Mouse (Mus musculus) adrenal gland, adult 8-10 months (tissue): ENCODE measurements around the gene Trp53i11. TPM values are rescaled to one million over a fixed set of nuclear protein-coding genes. Genes with fewer than 3 reads are reported as not detected.

ENCODE experiments used
- DNase-seq: peaks from one replicate; pipeline ENCODE4 v3.0.0; 2022
- total RNA-seq, 4 experiments: library from RNA; stranded (reverse); gene quantifications; 2 replicates each; pipeline ENCODE4 v1.2.4; 2022

Trp53i11 gene
- 100 to 1,000 TPM in 2 of 4 experiments, 10 to 100 TPM in 2; 87.6 to 148 (median 97.6) TPM for total RNA-seq

DNA sequence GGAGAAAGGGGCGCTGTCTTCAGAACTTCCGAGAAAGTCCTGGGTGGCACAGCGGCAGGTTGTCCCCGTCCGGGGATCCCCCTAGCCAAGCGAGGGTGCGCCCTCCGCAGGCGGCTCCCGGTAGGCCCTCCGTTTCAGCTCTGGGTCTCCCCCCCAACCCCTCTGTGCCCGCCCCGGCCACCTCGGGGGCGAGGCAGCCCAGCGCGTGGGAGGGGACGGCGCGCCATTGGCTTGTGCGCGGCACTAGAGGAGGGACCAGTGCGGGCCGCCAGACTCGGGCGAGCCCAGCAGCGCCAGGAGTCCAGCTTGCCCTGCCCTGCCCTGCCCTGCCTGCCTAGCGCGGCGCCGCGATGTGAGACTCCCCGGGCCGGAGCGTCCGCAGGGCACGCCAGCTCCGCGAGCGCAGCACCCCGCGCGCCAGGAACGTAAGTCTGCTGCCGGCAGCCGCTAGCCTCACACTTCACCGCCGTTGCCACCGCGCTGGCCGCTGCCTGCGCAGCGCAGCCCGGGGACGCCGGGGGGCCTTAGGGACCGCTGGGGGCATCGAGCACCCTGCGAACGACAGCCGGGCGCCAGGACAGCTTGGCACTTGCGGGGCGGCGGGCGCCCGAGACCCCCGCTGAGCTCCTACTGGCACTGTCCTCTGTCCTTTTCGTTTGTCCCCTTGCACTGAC, at the start of gene Trp53i11:
Trp53i11 (plus strand) TSS at position 226 of the 674 bp plus-strand sequence.
- DNase-seq, result peak; percentile 95

DNA sequence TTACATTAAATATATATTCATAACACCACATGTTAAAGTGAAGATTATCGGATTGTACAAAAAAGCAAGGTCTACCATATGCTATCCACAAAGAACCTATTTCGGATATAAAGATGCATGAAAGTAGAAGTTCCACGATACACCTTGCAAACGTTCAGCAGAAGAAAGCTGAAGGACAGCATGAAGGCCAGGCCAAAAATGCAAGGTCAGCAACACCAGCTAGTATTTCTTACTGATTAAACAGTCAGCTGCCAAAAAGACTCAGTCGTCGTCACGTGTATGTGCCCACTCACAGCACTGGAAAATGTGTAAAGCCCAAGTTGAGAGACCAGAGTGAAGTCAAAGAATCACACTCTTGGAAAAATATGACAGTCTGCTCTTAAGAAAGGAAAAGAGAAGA, 47.9 kb upstream of the Trp53i11 start:
- DNase-seq, result no peak

DNA sequence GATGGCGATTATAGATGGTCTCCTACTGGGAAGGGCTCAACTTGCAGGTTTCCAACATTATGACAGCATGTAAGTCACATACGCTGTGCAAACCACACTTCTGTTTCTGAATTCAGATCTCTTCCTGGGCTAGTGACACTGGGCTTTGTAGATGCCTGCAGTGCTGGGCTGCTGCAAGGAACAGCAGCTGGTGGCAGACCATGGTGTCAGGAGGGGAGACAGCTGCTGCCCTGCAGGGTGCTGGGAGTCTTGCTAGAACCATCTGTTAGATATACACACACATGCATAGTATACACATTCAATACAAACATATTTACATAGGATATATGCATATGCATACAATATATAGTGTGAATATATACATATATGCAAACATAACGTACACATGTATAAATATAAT, 46.0 kb upstream of the Trp53i11 start:
- DNase-seq, result no peak

- peak; percentile 72 for DNase-seq
These were observed 44.7 kb upstream of the Trp53i11 start for GRCm38 (mm10) chr2:93142616-93143015.

DNA sequence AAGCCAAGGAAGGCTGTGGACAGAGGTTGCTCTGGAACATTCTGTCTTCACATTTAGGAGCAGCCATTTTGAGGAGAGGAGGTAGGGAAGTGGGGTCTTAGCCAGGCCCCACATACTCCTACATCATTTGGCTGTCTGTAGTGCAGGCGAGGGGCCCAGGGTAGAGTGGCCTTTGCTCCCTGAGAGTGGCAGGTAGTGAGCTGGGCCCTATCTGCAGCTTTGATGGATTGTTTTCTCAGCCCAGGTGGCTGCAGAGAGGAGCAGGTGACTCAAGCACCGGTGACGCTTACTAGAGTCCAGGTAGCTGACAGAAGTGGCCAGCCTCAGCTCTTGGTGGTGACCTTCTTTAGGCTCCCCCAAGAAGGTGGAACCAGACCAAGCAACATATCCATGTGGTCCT, 43.2 kb upstream of the Trp53i11 start:
- no peak for DNase-seq

DNA sequence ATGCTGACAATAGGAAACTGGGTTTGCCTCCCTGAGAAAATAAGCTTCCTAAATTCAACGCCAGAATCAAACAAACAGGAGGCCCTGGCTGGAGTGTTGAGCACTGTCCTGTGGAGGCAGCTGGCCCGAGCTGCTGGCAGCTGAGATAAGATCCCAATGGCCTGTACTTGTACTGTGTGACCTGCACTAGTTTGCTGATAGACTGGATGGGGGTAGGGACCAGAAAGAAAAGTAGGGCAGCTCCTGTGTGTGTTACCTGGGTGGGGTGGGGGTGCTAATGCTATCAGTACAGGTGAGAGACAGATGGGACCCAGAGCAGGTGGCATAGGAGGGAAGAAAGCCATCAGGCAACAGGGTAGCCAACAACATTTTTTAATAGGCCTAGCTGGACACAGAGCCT, 37.3 kb upstream of the Trp53i11 start:
- no peak for DNase-seq

DNA sequence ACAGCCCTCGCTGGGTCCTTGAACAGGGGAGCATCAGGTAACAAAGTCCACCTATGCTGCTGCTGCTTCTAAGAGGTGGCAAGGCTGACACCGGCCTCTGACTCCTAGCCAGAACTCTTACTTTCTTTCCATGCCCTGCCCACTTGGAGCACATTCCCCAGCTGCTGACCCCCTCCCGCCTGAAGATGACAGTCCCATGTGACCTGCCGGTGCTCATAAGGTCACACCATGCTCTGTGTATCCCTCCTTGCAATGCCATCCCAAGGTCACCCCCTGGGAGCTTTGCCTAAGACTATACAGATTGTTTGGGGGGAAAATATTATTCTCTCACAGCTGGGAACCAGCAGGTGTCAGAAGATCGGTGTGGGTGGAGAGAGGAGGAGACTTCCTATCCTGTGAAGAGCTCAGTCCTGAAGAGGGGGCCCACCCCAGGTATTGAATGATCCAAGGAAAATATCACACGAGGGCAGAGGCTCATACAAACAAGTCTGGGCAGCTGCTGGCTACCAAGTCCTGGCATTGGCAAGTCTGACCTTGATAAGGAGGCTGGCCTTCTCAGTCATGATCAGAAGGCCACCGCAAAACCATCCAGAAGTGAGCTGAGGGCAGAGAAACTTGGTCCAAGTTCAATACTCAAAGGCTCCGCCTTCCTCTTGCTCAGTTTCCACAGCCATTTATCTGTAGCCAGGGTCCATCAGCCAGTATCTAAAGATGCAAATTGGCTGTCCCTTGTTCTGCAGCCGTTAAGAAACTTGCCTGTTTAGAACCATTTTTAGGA, 36.5 kb upstream of the Trp53i11 start:
- DNase-seq, result peak; percentile 36

DNA sequence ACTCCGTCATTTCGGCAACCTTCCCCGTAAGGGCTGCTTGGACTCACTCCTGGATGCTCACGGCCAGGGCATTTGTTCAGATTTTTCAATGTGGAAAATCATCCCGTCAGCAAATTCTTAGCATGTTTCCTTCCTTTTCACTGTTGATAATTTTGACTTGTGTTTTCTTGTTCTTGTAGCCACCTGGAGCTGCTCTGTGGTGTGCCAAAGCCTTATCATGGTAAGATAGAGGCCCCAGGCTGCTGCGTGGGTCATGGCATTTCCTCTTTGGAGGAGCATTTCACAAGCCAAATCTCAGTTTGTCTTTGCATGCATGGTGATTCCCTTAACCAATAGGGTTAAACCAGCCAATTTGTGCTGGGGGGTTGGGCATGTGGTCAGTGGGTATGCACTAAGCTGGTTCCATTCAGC, 35.2 kb upstream of the Trp53i11 start:
- no peak for DNase-seq

DNA sequence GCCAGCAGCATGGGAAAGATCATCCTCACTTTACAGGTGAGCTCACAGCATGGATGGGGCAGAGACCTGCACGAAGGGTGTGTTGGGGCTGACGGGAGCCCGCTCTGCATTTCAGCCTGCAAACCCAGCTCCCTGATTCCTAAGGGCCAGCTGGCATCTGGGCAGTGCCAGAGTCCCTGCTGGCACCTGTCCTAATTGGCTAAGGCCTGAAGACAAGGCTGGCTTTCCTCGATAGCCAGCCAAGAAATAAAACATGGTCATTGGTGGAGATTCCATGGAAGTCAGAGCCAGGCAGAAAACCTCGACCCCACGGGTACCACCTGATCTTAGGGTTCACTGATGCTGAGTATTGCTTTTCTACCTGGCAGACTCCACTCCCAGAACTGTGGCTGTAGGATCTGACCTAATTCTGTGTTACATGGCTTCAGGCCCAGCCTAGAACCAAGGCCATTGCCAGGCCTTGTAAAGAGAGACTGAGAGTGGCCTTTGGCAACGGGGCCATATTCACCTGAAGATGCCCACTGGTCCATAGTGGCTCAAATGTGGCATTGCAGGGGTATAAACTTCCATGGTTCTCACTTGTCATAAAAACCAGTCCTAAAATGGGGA, 34.4 kb upstream of the Trp53i11 start:
- DNase-seq, result no peak

DNA sequence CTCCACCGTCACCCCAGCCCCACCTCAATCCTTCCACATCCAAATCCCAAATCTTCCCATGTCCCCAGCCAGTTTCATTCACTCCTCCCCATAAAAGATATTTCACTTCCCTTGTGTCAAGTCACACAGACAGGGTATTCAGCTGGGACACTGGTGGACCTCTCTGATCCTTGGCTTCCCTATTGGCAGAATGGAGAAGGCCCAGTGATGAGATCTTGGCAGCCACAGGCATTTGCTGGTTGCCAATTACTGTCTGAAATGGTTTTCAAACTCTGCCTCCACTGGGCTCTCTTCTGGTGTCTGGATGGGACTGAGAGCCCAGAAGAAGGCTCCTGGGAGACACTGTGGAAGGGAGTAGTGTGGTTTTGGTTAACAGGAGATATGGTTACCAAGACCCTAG, 33.5 kb upstream of the Trp53i11 start:
- no peak for DNase-seq

- DNase-seq, result no peak
These were observed 32.8 kb upstream of the Trp53i11 start for GRCm38 (mm10) chr2:93154486-93155032.

DNA sequence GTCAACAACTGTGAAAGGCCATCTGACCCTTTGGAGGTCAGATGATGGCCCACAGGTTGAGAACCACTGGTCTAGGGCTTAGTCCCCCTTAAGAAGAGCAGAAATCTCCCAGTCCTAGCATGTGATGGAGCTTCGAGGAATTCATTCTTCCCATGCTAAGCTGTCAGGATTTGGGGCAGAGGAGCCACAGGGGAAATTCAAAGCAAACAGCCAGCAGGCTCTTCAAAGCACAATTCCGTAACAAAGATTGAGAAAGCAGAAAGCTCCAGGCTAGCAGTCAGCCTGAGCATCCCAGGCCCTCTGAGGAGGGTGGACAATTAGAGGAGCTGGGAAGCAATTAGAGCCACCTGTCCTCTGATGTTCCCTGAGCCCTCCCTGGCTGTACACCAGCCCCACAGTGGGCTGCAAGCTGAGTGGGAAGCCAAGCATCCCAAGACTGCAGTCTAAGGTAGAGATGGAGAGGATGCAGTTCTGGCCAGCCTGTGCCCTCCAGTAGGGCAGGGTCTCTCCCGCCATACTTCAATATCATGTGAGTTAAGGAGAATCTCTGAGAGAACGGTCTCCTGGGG, 26.8 kb upstream of the Trp53i11 start:
- no peak for DNase-seq

- DNase-seq, result no peak
These were observed 25.3 kb upstream of the Trp53i11 start for GRCm38 (mm10) chr2:93161914-93162664.

- no peak for DNase-seq
These were observed 24.6 kb upstream of the Trp53i11 start for GRCm38 (mm10) chr2:93162791-93163190.

DNA sequence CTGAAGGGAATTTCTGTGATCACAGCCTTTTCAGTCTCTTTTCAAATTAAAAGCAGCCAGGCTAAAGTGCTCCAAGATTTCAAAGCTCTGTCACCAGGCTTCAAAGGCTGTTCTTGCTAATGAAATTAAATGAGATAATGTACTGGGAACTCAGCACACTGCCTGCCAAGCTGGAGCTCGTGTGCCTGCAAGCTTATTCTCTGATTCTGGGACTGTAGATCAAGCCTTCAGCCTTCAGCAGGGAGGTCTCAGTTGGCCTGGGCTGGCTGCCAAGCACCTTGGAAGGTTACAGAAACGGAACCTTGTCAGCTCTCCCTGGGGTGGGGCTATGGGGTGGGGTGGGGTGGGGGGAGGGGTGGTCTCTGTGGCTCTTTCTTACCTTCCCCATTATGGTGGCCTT, 24.0 kb upstream of the Trp53i11 start:
- peak; percentile 70 for DNase-seq

DNA sequence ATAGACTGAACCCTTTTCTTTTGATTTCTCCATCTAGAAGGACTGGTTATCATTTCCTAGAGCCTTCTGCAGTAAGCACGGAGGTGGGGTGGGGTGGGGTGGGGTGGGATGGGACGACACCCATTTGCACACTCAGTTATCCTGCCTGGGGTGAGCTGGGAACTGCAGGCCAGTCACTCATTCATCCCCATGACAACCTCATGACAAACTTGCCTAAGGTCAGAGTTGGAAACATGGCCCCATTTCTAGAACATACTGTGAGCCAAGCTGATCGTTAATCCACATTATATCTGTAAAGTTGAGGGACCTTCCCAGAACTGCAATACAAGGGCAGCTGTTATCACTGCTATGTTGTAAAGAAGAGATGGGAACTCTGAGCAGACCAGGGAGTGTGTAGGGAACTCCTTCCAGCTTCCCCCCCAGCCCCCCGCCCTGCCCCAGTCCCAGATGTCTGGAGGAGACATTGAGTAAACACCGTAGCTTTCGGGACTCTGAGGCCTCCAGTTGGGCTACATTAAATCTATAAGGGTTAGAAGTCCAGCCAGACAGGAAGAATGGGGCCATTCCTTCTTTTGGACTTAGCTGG, 23.5 kb upstream of the Trp53i11 start:
- DNase-seq, result no peak

DNA sequence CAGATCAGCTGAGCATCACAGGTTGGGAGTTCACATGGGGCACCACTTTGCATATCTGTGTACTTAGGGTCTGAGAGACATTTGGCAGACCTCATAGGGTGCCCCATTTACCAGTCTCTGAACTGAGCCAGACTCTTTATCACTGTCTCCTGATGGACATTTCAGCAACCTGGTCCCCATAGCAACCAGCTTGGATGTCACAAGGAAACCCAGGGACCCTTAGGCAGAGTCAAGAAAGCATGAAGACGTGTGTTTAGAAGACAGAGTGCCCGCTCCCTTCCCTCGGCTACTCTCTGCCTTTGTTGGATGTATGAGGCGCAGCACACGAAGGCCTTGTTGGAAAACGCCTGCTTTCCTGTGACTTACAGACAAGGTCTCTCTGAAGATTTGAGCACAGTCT, 21.1 kb upstream of the Trp53i11 start:
- no peak for DNase-seq

- no peak for DNase-seq
These were observed 20.5 kb upstream of the Trp53i11 start for GRCm38 (mm10) chr2:93166734-93167406.

DNA sequence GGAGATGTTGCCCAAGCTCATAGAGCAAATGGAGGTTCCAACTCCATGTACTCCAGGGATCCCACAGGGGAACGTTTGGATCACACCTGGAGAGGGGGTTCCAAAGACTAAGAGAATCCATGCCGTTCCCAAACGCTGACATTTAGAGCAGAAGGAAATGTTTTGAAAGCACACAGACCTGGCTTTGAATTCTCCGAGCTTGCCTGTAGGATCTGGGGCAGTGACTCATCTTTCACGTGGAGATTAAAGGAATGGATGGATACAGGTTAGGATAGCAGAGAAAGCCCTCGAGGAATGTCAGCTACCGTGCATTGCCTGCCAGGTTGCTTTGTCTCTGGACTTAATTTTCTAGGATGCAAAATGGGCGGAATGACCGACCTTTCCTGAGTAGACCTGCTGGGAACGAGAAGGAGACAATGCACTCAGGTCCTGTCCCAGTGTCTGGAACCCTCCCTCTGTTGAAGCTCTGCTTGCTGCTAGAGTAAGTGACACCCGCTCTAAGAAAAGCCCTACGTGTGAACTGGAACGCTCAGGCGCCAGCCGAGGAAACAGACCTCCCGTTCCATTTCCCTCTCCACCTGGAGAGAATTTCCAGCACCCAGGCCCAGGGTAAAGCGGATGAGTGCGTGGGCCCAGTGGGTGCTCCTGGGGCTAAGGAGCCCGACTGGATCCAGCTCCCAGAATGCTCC, 17.0 kb upstream of the Trp53i11 start:
- DNase-seq, result no peak

- no peak for DNase-seq
These were observed 16.5 kb upstream of the Trp53i11 start for GRCm38 (mm10) chr2:93170845-93171200.

GRCm38 (mm10) chr2:93171929-93172328, 15.4 kb upstream of the Trp53i11 start:
- DNase-seq, result no peak
